Mouse (Mus musculus): ENCODE results near the gene Gns. TPM values are rescaled to one million over a fixed set of nuclear protein-coding genes. Genes with fewer than 3 reads are reported as not detected.
A peak's percentile ranks its signal among the peaks of the same experiment; 100 is the strongest.

Gene Gns
- polyA plus RNA-seq, 1 experiment from 2014 or later, result 38.8 TPM

DNA sequence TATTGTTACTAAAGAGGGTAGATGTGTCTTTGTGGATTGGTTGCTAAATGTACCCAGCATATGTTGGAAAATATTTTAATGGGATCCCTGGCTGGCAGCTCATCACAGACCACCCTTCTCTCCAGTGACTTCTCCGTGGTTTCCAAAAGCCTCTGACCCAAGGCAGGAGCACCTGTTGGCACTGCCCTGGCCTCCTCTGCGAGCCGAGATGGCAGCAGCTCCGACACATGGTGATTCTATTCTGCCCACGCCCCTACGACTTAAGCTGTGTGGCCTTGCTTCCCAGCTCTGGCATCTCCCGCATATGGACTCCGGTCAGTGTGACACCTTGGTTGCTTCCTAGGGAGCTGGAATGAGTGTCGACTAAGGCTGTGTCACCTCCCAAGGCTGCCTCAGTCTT is 38.2 kb downstream of the Gns start:
- H3K9me3 ChIP-seq (ENCODE audit: control insufficient read depth, low read length), result no peaks in the 10 kb centered on the region
- 69% methylated on average over 9 of the region's 9 CpGs for WGBS
- no peaks in the 10 kb centered on the region for H3K36me3 ChIP-seq (ENCODE audit: control insufficient read depth, insufficient read depth, low read length)
- H3K27ac ChIP-seq (ENCODE audit: low read depth, low read length), result no peak overlapping the region
- H3K4me1 ChIP-seq (replicated peaks; ENCODE audit: control insufficient read depth, insufficient read depth, low read length), result no peaks in the 10 kb centered on the region
- no peak overlapping the region for H3K4me3 ChIP-seq (ENCODE audit: low read depth, low read length)
- no peak overlapping the region for H3K9ac ChIP-seq (ENCODE audit: low read depth, low read length)
- H3K27me3 ChIP-seq (ENCODE audit: control insufficient read depth, insufficient read depth, low read length), result no peaks in the 10 kb centered on the region
- DNase-seq (ENCODE audit: low spot score), result no peak
- no peak for ATAC-seq (ENCODE audit: low FRiP score)
- no peak overlapping the region for H3K4me2 ChIP-seq (replicated peaks; ENCODE audit: low read depth, low read length)

DNA sequence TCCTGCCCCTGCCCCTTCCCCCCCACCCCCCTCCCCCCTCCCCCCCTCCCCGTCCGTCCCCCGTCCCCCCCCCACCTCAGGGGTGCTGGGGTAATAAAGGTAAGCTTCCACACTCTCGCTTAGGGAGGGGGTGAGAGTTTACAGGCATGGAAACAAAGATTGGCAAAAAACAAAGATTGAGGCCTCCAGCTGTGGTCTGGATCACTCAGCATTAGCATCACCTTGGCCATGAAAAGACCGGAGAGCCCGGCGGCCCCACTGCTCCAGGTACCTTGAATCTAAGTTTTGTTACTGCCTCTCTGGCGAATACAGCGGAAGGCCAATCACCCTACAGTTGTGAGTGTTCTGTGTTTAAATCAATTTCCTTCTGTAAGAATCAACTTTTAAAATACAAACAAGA is 39.1 kb downstream of the Gns start:
- no peaks in the 10 kb centered on the region for H3K27me3 ChIP-seq (ENCODE audit: control insufficient read depth, insufficient read depth, low read length)
- H3K36me3 ChIP-seq (ENCODE audit: control insufficient read depth, insufficient read depth, low read length), result no peaks in the 10 kb centered on the region
- H3K4me1 ChIP-seq (replicated peaks; ENCODE audit: control insufficient read depth, insufficient read depth, low read length), result no peaks in the 10 kb centered on the region
- 57% methylated on average over 6 of the region's 9 CpGs for WGBS
- no peak overlapping the region for H3K27ac ChIP-seq (ENCODE audit: low read depth, low read length)
- no peak for ATAC-seq (ENCODE audit: low FRiP score)
- DNase-seq (ENCODE audit: low spot score), result no peak
- no peaks in the 10 kb centered on the region for H3K9me3 ChIP-seq (ENCODE audit: control insufficient read depth, low read length)
- no peak overlapping the region for H3K4me2 ChIP-seq (replicated peaks; ENCODE audit: low read depth, low read length)
- no peak overlapping the region for H3K4me3 ChIP-seq (ENCODE audit: low read depth, low read length)
- no peak overlapping the region for H3K9ac ChIP-seq (ENCODE audit: low read depth, low read length)

DNA sequence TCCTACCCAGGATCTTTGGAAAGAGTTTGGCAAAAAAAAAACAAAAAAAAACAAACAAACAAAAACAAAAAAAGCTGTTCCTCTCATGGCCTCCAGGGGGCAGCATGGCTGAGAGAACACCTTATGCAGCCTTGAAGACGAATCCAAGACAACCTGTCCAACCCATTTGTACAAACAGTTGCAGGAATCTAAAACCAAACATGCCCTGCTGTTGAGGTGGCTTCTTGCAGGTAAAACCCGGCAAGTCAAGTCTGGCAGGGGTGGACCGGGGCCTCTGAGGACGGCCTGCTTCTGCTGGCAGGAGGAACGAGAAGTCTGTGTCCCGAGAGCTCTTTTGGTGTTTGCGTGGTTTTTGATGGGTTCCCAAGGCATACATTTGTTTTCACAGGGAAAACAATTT is 44.8 kb downstream of the Gns start:
- Histone ChIP-seq H3K27me3 (ENCODE audit: control insufficient read depth, insufficient read depth, low read length) (no peaks in the 10 kb centered on the region), H3K36me3 (ENCODE audit: control insufficient read depth, insufficient read depth, low read length) (no peaks in the 10 kb centered on the region), H3K9me3 (ENCODE audit: control insufficient read depth, low read length) (no peaks in the 10 kb centered on the region), H3K4me3 (ENCODE audit: low read depth, low read length) (no peak overlapping the region), H3K4me2 (replicated peaks; ENCODE audit: low read depth, low read length) (no peak overlapping the region), H3K4me1 (replicated peaks; ENCODE audit: control insufficient read depth, insufficient read depth, low read length) (no peaks in the 10 kb centered on the region), H3K27ac (ENCODE audit: low read depth, low read length) (no peak overlapping the region), H3K9ac (ENCODE audit: low read depth, low read length) (no peak overlapping the region)
- no peak for ATAC-seq (ENCODE audit: low FRiP score)
- peak; percentile 70 for DNase-seq (ENCODE audit: low spot score)
- WGBS, result 74% methylated on average over 7 of the region's 7 CpGs

DNA sequence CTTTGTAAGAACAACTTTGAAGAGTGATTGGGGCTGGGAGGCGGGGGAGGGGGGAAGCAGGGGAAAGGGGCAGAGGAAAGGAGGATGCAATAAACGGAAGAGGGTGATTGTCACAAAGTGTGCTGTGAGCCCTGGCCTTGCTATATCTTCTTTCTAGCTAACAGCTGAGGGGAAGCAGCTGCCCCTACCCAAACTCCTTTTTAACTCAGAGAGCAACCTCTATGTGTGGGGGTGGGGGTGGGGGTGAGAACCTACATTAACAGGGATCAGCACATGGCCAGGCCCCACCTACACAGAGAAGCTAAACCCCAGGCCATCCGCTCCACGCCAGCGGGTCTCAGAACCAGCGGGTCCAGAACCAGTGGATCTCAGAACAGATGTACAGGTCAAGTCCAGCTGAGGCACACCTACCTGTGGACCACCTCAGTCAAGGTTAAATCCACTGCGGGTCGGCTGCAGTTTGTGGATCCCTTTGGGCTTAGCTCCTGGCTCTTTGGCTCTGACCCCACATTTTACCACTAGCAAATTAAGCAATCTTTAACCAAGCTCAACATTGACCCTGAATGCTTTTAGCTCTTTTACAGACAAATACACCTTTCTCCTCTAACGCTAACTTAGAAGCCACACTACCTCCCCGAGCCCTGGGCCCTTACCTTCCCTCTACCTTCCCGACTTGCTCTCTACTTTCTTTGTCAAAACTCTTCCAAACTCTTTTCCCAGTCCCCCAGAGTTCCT is 47.0 kb downstream of the Gns start:
- H3K4me3 ChIP-seq (ENCODE audit: low read depth, low read length), result no peak overlapping the region
- ATAC-seq (ENCODE audit: low FRiP score), result no peak
- 85% methylated on average over 11 of the region's 11 CpGs for WGBS
- H3K9ac ChIP-seq (ENCODE audit: low read depth, low read length), result no peak overlapping the region
- no peak for DNase-seq (ENCODE audit: low spot score)
- H3K36me3 ChIP-seq (ENCODE audit: control insufficient read depth, insufficient read depth, low read length), result no peaks in the 10 kb centered on the region
- H3K4me2 ChIP-seq (replicated peaks; ENCODE audit: low read depth, low read length), result no peak overlapping the region
- H3K27me3 ChIP-seq (ENCODE audit: control insufficient read depth, insufficient read depth, low read length), result no peaks in the 10 kb centered on the region
- no peaks in the 10 kb centered on the region for H3K9me3 ChIP-seq (ENCODE audit: control insufficient read depth, low read length)
- H3K4me1 ChIP-seq (replicated peaks; ENCODE audit: control insufficient read depth, insufficient read depth, low read length), result no peaks in the 10 kb centered on the region
- H3K27ac ChIP-seq (ENCODE audit: low read depth, low read length), result no peak overlapping the region

DNA sequence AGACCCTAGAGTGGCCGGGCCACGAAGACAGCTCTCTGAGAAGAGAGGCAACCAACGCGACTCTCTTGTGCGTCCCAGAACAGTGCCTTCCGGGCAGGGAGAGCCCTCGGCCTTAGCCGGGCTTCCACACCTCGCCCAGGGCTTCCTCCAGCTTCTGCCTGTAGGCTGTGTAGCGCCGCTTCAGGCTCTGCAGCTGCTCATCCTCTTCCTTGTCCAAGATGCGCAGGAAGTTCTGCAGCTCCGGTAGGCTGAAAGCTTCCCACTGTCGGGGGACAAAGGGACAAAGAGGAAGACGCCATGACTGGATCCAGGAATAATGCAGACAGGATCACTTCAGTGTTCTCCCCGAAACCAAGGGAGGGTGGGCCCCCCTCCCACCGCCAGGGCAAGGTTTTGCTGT is 47.9 kb downstream of the Gns start:
- no peak overlapping the region for H3K4me2 ChIP-seq (replicated peaks; ENCODE audit: low read depth, low read length)
- 89% methylated on average over 17 of the region's 17 CpGs for WGBS
- no peak overlapping the region for H3K4me3 ChIP-seq (ENCODE audit: low read depth, low read length)
- H3K27ac ChIP-seq (ENCODE audit: low read depth, low read length), result no peak overlapping the region
- DNase-seq (ENCODE audit: low spot score) (no peak), ATAC-seq (ENCODE audit: low FRiP score) (no peak)
- no peaks in the 10 kb centered on the region for H3K9me3 ChIP-seq (ENCODE audit: control insufficient read depth, low read length)
- no peaks in the 10 kb centered on the region for H3K36me3 ChIP-seq (ENCODE audit: control insufficient read depth, insufficient read depth, low read length)
- no peaks in the 10 kb centered on the region for H3K4me1 ChIP-seq (replicated peaks; ENCODE audit: control insufficient read depth, insufficient read depth, low read length)
- H3K27me3 ChIP-seq (ENCODE audit: control insufficient read depth, insufficient read depth, low read length), result no peaks in the 10 kb centered on the region
- H3K9ac ChIP-seq (ENCODE audit: low read depth, low read length), result no peak overlapping the region

DNA sequence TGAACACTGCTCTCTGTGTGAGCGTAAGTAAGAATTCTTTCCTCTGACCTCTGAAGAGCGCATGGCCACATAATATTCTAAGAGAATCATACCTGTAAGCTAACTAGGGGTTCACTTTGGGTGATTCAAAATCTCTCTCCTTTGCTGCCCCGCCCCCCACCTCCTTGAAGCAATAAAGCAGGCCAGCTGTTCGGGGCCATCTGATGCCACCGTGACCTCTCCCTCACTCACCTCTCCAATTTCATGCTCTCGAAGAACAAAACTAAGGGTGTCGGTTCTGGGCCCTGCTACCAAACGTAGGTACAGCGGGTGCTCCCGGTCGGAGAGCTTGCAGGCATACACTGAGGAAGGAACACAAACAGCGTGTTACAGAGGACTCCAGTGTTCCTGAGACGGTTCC is 49.2 kb downstream of the Gns start:
- Histone ChIP-seq H3K4me1 (replicated peaks; ENCODE audit: control insufficient read depth, insufficient read depth, low read length) (0 out of 2 replicates have a peak, but pooled peaks cover 3% of the 10 kb centered on the region), H3K4me2 (replicated peaks; ENCODE audit: low read depth, low read length) (no peak overlapping the region), H3K4me3 (ENCODE audit: low read depth, low read length) (no peak overlapping the region), H3K9ac (ENCODE audit: low read depth, low read length) (no peak overlapping the region), H3K27me3 (ENCODE audit: control insufficient read depth, insufficient read depth, low read length) (no peaks in the 10 kb centered on the region), H3K9me3 (ENCODE audit: control insufficient read depth, low read length) (no peaks in the 10 kb centered on the region), H3K36me3 (ENCODE audit: control insufficient read depth, insufficient read depth, low read length) (no peaks in the 10 kb centered on the region), H3K27ac (ENCODE audit: low read depth, low read length) (no peak overlapping the region)
- DNase-seq (ENCODE audit: low spot score) (no peak), ATAC-seq (ENCODE audit: low FRiP score) (no peak)
- WGBS, result 82% methylated on average over 13 of the region's 13 CpGs

DNA sequence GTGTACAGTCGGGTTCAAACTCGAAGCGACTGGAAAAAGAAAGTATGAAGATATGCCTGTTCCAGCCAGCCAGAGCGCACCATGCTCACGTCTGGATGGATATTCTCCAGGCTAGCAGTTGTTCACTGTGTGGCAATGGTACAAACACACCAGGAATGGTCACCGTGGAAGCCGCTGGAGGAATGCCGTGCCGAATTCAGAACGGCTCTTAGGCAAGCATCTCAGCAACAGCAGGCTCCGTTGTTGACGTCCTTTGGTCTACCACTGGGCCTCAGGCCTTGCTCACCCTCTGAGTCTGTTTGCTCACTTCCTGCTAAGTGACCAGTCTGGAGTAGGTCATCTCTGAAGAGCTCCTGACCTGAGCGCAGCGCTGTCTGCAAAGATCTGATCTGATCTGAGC is 53.9 kb downstream of the Gns start:
- H3K27me3 ChIP-seq (ENCODE audit: control insufficient read depth, insufficient read depth, low read length), result no peaks in the 10 kb centered on the region
- WGBS, result 76% methylated on average over 14 of the region's 14 CpGs

DNA sequence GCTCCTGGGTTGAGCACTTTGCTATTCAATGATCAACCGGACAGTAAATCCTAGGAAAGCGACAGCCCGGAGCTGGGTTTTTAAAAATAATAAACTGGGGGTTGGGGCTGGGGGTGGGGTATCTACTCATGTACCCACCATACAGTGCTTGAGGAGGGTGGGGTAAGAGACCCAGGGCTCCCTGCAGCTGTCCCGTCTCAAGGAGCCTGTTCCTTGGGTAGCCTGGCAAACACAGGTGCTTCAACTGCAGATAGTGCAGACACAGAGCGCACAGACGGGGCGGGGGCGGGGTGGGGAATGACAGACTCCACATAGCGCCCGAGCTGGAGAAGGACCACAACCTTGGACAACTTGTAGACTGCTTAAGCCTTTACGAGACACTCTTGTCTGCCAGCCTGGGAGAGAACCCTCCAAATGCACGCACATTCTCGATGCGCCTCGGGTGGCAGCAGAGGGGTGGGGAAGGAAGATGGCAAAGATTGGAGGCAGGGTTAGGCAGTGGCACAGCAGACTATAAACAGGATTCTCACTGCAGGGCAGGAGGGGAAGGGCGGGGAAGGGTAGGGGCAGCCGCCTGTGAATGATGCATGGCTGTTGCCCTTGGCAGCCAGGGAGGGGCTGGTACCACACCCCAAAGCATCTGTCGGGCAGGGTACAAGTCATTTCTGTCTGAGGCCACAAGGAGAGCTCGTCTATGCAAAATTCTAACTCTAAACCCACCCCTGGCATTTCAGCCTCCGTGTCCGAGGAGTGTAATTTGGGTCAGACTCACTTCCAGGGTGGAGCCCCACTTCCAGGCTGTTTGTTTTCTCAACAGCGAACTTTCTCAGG is 55.0 kb downstream of the Gns start:
- H3K4me3 ChIP-seq (ENCODE audit: low read depth, low read length), result no peak overlapping the region
- DNase-seq (ENCODE audit: low spot score) (no peak), ATAC-seq (ENCODE audit: low FRiP score) (peak; percentile 56)
- H3K27ac ChIP-seq (ENCODE audit: low read depth, low read length), result no peak overlapping the region
- H3K9me3 ChIP-seq (ENCODE audit: control insufficient read depth, low read length), result no peaks in the 10 kb centered on the region
- 63% methylated on average over 22 of the region's 22 CpGs for WGBS
- no peak overlapping the region for H3K9ac ChIP-seq (ENCODE audit: low read depth, low read length)
- no peaks in the 10 kb centered on the region for H3K36me3 ChIP-seq (ENCODE audit: control insufficient read depth, insufficient read depth, low read length)
- H3K4me1 ChIP-seq (replicated peaks; ENCODE audit: control insufficient read depth, insufficient read depth, low read length), result peaks cover 7% of the 10 kb centered on the region; the same call in 1 of the 2 replicates
- no peak overlapping the region for H3K4me2 ChIP-seq (replicated peaks; ENCODE audit: low read depth, low read length)
- H3K27me3 ChIP-seq (ENCODE audit: control insufficient read depth, insufficient read depth, low read length), result no peaks in the 10 kb centered on the region

More for the DNA sequence above, 53.9 kb downstream of the Gns start:
- Histone ChIP-seq H3K36me3 (ENCODE audit: control insufficient read depth, insufficient read depth, low read length) (no peaks in the 10 kb centered on the region), H3K9me3 (ENCODE audit: control insufficient read depth, low read length) (no peaks in the 10 kb centered on the region), H3K27ac (ENCODE audit: low read depth, low read length) (no peak overlapping the region), H3K9ac (ENCODE audit: low read depth, low read length) (no peak overlapping the region), H3K4me1 (replicated peaks; ENCODE audit: control insufficient read depth, insufficient read depth, low read length) (peaks cover 6% of the 10 kb centered on the region; the same call in 1 of the 2 replicates), H3K4me3 (ENCODE audit: low read depth, low read length) (no peak overlapping the region), H3K4me2 (replicated peaks; ENCODE audit: low read depth, low read length) (no peak overlapping the region)
- no peak for ATAC-seq (ENCODE audit: low FRiP score)
- DNase-seq (ENCODE audit: low spot score), result no peak

DNA sequence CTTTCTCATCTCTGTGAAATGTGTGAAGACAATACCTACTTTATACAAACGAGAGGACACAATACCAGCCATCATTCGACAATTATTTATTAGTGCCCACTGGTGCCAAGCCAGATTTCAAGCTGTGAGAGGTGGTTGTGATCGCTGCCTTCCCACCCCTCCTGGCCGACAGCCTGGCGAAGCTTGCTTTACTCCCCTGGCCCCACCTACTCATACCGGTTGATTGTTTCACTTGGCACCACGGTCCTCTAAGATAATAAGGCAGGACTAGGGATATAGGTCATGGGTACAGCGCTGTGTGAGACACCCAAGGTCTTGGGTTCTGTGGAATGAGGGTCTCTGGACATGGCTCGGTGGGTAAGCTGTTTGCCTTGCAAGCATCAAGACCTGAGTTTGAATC is 56.1 kb downstream of the Gns start:
- no peak overlapping the region for H3K9ac ChIP-seq (ENCODE audit: low read depth, low read length)
- H3K27me3 ChIP-seq (ENCODE audit: control insufficient read depth, insufficient read depth, low read length), result no peaks in the 10 kb centered on the region
- no peaks in the 10 kb centered on the region for H3K9me3 ChIP-seq (ENCODE audit: control insufficient read depth, low read length)
- H3K4me3 ChIP-seq (ENCODE audit: low read depth, low read length), result no peak overlapping the region
- no peak overlapping the region for H3K4me2 ChIP-seq (replicated peaks; ENCODE audit: low read depth, low read length)
- H3K27ac ChIP-seq (ENCODE audit: low read depth, low read length), result no peak overlapping the region
- DNase-seq (ENCODE audit: low spot score), result no peak
- no peak for ATAC-seq (ENCODE audit: low FRiP score)
- H3K4me1 ChIP-seq (replicated peaks; ENCODE audit: control insufficient read depth, insufficient read depth, low read length), result peaks cover 7% of the 10 kb centered on the region; the same call in 1 of the 2 replicates
- no peaks in the 10 kb centered on the region for H3K36me3 ChIP-seq (ENCODE audit: control insufficient read depth, insufficient read depth, low read length)
- 84% methylated on average over 9 of the region's 9 CpGs for WGBS
